9 mouse cellular contexts compared by ENCODE assay signal in genomic region chr17:56009962-56010240, GRCm38 (mm10). TPM values are rescaled to one million over a fixed set of nuclear protein-coding genes. Genes with fewer than 3 reads are reported as not detected.
DNase-seq lines count a peak whose midpoint lies in the region; ATAC-seq and TF ChIP-seq lines count a peak whose summit lies in the region.
"Had no signal": no experiment of that assay in that cellular context is flagged by ENCODE, and none has a peak within 500 bp of the region (broad histone marks: within the 10 kb centered on the region; RNA-seq: fewer than 3 reads in every experiment).

No protein-coding gene starts in this region.

- no peak for DNase-seq in layer of hippocampus, adult 2 months (ENCODE audit: low spot score in 2 of 2)
- DNase-seq in layer of hippocampus, postnatal 36 days: no peak
- DNase-seq in limb, embryonic 10.5 days (ENCODE audit: low spot score): no peak
- DNase-seq in embryo, embryonic 10.5 days (ENCODE audit: low spot score): no peak
- DNase-seq: right cerebral cortex, postnatal 25 days had no signal

- peak overlapping the region; percentile 99 for H3K4me2 ChIP-seq in embryonic facial prominence, embryonic 15.5 days (replicated peaks)
- peak overlapping the region; percentile 99 for H3K4me2 ChIP-seq in neural tube, embryonic 15.5 days

- H3K27ac ChIP-seq in layer of hippocampus, adult 2 months: peak overlapping the region; percentile 95
- 0 out of 2 replicates have a peak overlapping the region, but pooled peaks have one; percentile 90 for H3K27ac ChIP-seq in embryonic facial prominence, embryonic 15.5 days (replicated peaks)
- peak overlapping the region; percentile 95 for H3K27ac ChIP-seq in limb, embryonic 10.5 days
- peak overlapping the region; percentile 98 for H3K27ac ChIP-seq in neural tube, embryonic 15.5 days (replicated peaks)

- WGBS in embryonic facial prominence, embryonic 15.5 days: 33% methylated on average over 2 of the region's 2 CpGs
- WGBS in limb, embryonic 10.5 days: 47% methylated on average over 2 of the region's 2 CpGs
- 34% methylated on average over 2 of the region's 2 CpGs for WGBS in neural tube, embryonic 15.5 days

- peak overlapping the region; percentile 66 for H3K9ac ChIP-seq in embryonic facial prominence, embryonic 15.5 days
- H3K9ac ChIP-seq in neural tube, embryonic 15.5 days (replicated peaks): peak overlapping the region; percentile 97

- ATAC-seq in embryonic facial prominence, embryonic 15.5 days (ENCODE audit: insufficient number of reproducible peaks, low FRiP score, low TSS enrichment, low read depth): no peak
- ATAC-seq in neural tube, embryonic 15.5 days (ENCODE audit: low FRiP score): no peak
- ATAC-seq in megakaryocyte progenitor cell, adult 5-6 weeks (replicated peaks; ENCODE audit: poor library complexity): no peak

- no peaks in the 10 kb centered on the region for H3K9me3 ChIP-seq in embryonic facial prominence, embryonic 15.5 days (replicated peaks)
- no peaks in the 10 kb centered on the region for H3K9me3 ChIP-seq in limb, embryonic 10.5 days (replicated peaks)
- no peaks in the 10 kb centered on the region for H3K9me3 ChIP-seq in neural tube, embryonic 15.5 days (replicated peaks)

- TF ChIP-seq CTCF in layer of hippocampus, adult 2 months (conservative IDR thresholded peaks at IDR 0.05): no peak

- H3K4me1 ChIP-seq in embryonic facial prominence, embryonic 15.5 days: peaks cover 31% of the 10 kb centered on the region
- H3K4me1 ChIP-seq in limb, embryonic 10.5 days: peaks cover 37% of the 10 kb centered on the region
- H3K4me1 ChIP-seq in neural tube, embryonic 15.5 days: peaks cover 40% of the 10 kb centered on the region

- H3K4me3 ChIP-seq in layer of hippocampus, adult 2 months: peak overlapping the region; percentile 97
- H3K4me3 ChIP-seq in embryonic facial prominence, embryonic 15.5 days (replicated peaks): peak overlapping the region; percentile 67
- peak overlapping the region; percentile 88 for H3K4me3 ChIP-seq in limb, embryonic 10.5 days
- H3K4me3 ChIP-seq in neural tube, embryonic 15.5 days (replicated peaks): peak overlapping the region; percentile 90

- peaks cover 32% of the 10 kb centered on the region for H3K36me3 ChIP-seq in embryonic facial prominence, embryonic 15.5 days
- peaks cover 45% of the 10 kb centered on the region for H3K36me3 ChIP-seq in limb, embryonic 10.5 days
- peaks cover 29% of the 10 kb centered on the region for H3K36me3 ChIP-seq in neural tube, embryonic 15.5 days

- no peaks in the 10 kb centered on the region for H3K27me3 ChIP-seq in embryonic facial prominence, embryonic 15.5 days
- peaks cover 7% of the 10 kb centered on the region; the same call in 1 of the 2 replicates for H3K27me3 ChIP-seq in limb, embryonic 10.5 days (ENCODE audit: low read depth, poor library complexity, severe bottlenecking)
- H3K27me3 ChIP-seq in neural tube, embryonic 15.5 days (replicated peaks): no peaks in the 10 kb centered on the region

RNA-seq across cellular contexts. Expression of gene Mpnd, which starts 4.4 kb away (rescaled TPM):
- 100 to 1,000 TPM; 101 to 103 TPM for total RNA-seq in layer of hippocampus, adult 2 months (2021)
- 100 to 1,000 TPM in 1 of 2 experiments, 10 to 100 TPM in 1; 95.5 to 102 TPM for total RNA-seq in layer of hippocampus, postnatal 36 days (2021)
- 91.3 and 97.2 TPM in 2 replicates for polyA plus RNA-seq in embryonic facial prominence, embryonic 15.5 days (2015; fragmentation: Nextera tagmentation; extraction: Ambion mirVana)
- polyA plus RNA-seq in limb, embryonic 10.5 days (2016; fragmentation: Nextera tagmentation; extraction: Ambion mirVana): 115 and 130 TPM in 2 replicates
- polyA plus RNA-seq in neural tube, embryonic 15.5 days (2015; fragmentation: Nextera tagmentation; extraction: Ambion mirVana): 121 and 130 TPM in 2 replicates
- total RNA-seq in megakaryocyte progenitor cell, adult 5-6 weeks (2015): 9.2 and 17.4 TPM in 2 replicates
- total RNA-seq in megakaryocyte progenitor cell, adult 5-6 weeks (2017): 76.6 and 92.5 TPM in 2 replicates

RNA-seq across cellular contexts. Expression of gene Stap2, which starts 4.5 kb away (rescaled TPM):
- total RNA-seq in layer of hippocampus, adult 2 months (2021): 1 to 10 TPM; 2.2 to 2.8 TPM
- total RNA-seq in layer of hippocampus, postnatal 36 days (2021): 1 to 10 TPM; 2.1 TPM
- 23.6 and 24.5 TPM in 2 replicates for polyA plus RNA-seq in embryonic facial prominence, embryonic 15.5 days (2015; fragmentation: Nextera tagmentation; extraction: Ambion mirVana)
- 6.4 and 7.3 TPM in 2 replicates for polyA plus RNA-seq in limb, embryonic 10.5 days (2016; fragmentation: Nextera tagmentation; extraction: Ambion mirVana)
- polyA plus RNA-seq in neural tube, embryonic 15.5 days (2015; fragmentation: Nextera tagmentation; extraction: Ambion mirVana): 7.3 and 11.5 TPM in 2 replicates
- 0.32 TPM in 1 of 2 replicates, not detected in the other for total RNA-seq in megakaryocyte progenitor cell, adult 5-6 weeks (2015)
- total RNA-seq in megakaryocyte progenitor cell, adult 5-6 weeks (2017): not detected in 2 replicates

RNA-seq across cellular contexts. Expression of gene Fsd1, which starts 23.6 kb away (rescaled TPM):
- total RNA-seq in layer of hippocampus, adult 2 months (2021): 10 to 100 TPM; 67.2 to 69.0 TPM
- 10 to 100 TPM; 70.1 to 75.8 TPM for total RNA-seq in layer of hippocampus, postnatal 36 days (2021)
- 12.5 and 16.8 TPM in 2 replicates for polyA plus RNA-seq in embryonic facial prominence, embryonic 15.5 days (2015; fragmentation: Nextera tagmentation; extraction: Ambion mirVana)
- polyA plus RNA-seq in limb, embryonic 10.5 days (2016; fragmentation: Nextera tagmentation; extraction: Ambion mirVana): 44.0 and 56.6 TPM in 2 replicates
- polyA plus RNA-seq in neural tube, embryonic 15.5 days (2015; fragmentation: Nextera tagmentation; extraction: Ambion mirVana): 189 and 228 TPM in 2 replicates
- not detected in 2 replicates for total RNA-seq in megakaryocyte progenitor cell, adult 5-6 weeks (2015)
- not detected in 2 replicates for total RNA-seq in megakaryocyte progenitor cell, adult 5-6 weeks (2017)
- total RNA-seq: hematopoietic stem cell, adult 5-6 weeks had no signal

RNA-seq across cellular contexts. Expression of gene Sh3gl1, which starts 26.5 kb away (rescaled TPM):
- 10 to 100 TPM; 63.0 to 69.7 TPM for total RNA-seq in layer of hippocampus, adult 2 months (2021)
- 10 to 100 TPM; 61.5 to 69.6 TPM for total RNA-seq in layer of hippocampus, postnatal 36 days (2021)
- polyA plus RNA-seq in embryonic facial prominence, embryonic 15.5 days (2015; fragmentation: Nextera tagmentation; extraction: Ambion mirVana): 194 and 201 TPM in 2 replicates
- polyA plus RNA-seq in limb, embryonic 10.5 days (2016; fragmentation: Nextera tagmentation; extraction: Ambion mirVana): 181 and 187 TPM in 2 replicates
- 105 and 114 TPM in 2 replicates for polyA plus RNA-seq in neural tube, embryonic 15.5 days (2015; fragmentation: Nextera tagmentation; extraction: Ambion mirVana)
- total RNA-seq in megakaryocyte progenitor cell, adult 5-6 weeks (2015): 19.1 TPM in 2 replicates
- total RNA-seq in megakaryocyte progenitor cell, adult 5-6 weeks (2017): 22.1 and 25.0 TPM in 2 replicates

RNA-seq across cellular contexts. Expression of gene Chaf1a, which starts 30.3 kb away (rescaled TPM):
- total RNA-seq in layer of hippocampus, adult 2 months (2021): 1 to 10 TPM; 2.7 to 3.3 TPM
- 1 to 10 TPM; 2.5 to 3.6 TPM for total RNA-seq in layer of hippocampus, postnatal 36 days (2021)
- polyA plus RNA-seq in embryonic facial prominence, embryonic 15.5 days (2015; fragmentation: Nextera tagmentation; extraction: Ambion mirVana): 21.6 and 23.0 TPM in 2 replicates
- polyA plus RNA-seq in limb, embryonic 10.5 days (2016; fragmentation: Nextera tagmentation; extraction: Ambion mirVana): 54.7 and 60.2 TPM in 2 replicates
- 4.0 and 10.1 TPM in 2 replicates for polyA plus RNA-seq in neural tube, embryonic 15.5 days (2015; fragmentation: Nextera tagmentation; extraction: Ambion mirVana)
- 15.5 and 16.7 TPM in 2 replicates for total RNA-seq in megakaryocyte progenitor cell, adult 5-6 weeks (2015)
- total RNA-seq in megakaryocyte progenitor cell, adult 5-6 weeks (2017): 32.3 and 33.9 TPM in 2 replicates

Comparison
In these comparisons a context has a peak if more than half of its experiments do, and no peak if none do; other contexts are left out.
1. RNA of gene Fsd1, which starts 23.6 kb away (total RNA-seq): 70.1 to 75.8 TPM in layer of hippocampus, postnatal 36 days and 67.2 to 69.0 TPM in layer of hippocampus, adult 2 months; not detected in megakaryocyte progenitor cell, adult 5-6 weeks; every median in the first group is over 10 times any median in the second.
2. Peak in every context shown above with its lines, with median percentiles within 50 percentile points of each other: H3K27ac ChIP-seq and H3K4me3 ChIP-seq.